In the genomic region with DNA sequence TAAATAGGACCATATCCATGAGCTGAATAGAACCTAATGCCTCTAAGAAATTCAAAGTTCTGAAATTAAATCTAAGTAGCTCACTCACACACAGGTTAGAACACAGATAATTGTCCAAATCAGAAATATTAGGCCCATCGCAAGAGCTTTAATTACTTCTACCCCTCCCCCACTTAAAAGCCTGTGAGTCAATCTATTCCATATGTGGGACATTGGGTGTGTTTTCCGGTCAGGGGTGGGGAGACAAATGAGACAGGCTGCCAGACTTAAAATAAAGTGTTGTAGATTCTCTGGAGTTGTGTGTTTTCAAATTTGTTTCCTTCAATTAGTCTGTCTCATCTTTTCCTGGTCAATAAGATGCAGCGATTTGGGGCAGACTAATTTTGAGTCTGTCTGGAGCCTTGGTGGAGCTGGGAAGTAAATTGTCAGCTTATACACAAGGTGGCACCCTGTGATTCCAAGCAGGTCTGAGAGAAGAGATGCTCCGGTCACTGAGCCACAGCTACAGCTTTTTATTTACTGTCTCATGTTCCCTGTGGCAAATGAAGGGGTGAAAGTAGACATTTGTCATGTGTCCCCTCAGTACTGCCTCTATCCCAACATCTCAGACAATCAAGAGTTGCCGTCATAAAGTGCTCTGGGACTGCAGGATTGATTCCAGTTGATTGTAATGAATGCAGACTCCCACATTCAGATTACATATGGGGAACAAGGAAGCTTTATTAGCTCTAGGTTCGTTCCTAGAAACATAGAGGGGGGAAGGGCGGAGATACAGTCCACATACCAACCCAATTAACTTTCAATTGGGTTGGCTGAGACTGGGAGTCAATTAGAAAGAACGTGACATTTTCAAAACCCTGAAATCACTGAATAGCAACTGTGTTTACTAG, we compare ENCODE assay signal across 10 mouse cellular contexts. TPM values are rescaled to one million over a fixed set of nuclear protein-coding genes. Genes with fewer than 3 reads are reported as not detected.
DNase-seq lines count a peak whose midpoint lies in the region; ATAC-seq and TF ChIP-seq lines count a peak whose summit lies in the region.
"Had no signal": no experiment of that assay in that cellular context is flagged by ENCODE, and none has a peak within 500 bp of the region (broad histone marks: within the 10 kb centered on the region; RNA-seq: fewer than 3 reads in every experiment).

No protein-coding gene starts in this region.

- ATAC-seq in heart, postnatal 0 days (ENCODE audit: insufficient read depth, low read depth) = no peak
- no peak for ATAC-seq in neural tube, embryonic 15.5 days (ENCODE audit: low FRiP score)
- ATAC-seq in embryonic facial prominence, embryonic 12.5 days (ENCODE audit: insufficient number of reproducible peaks, insufficient read depth, low FRiP score, low TSS enrichment) = no peak

- H3K4me3 ChIP-seq in heart, postnatal 0 days (ENCODE audit: low read depth, low read length) = no peak overlapping the region
- no peak overlapping the region for H3K4me3 ChIP-seq in neural tube, embryonic 15.5 days (replicated peaks)
- no peak overlapping the region for H3K4me3 ChIP-seq in embryonic facial prominence, embryonic 12.5 days
- H3K4me3 ChIP-seq: stomach, embryonic 15.5 days had no signal

- H3K36me3 ChIP-seq in heart, postnatal 0 days (replicated peaks; ENCODE audit: control insufficient read depth, insufficient read depth, low read length) = no peaks in the 10 kb centered on the region
- H3K36me3 ChIP-seq in neural tube, embryonic 15.5 days = no peaks in the 10 kb centered on the region
- H3K36me3 ChIP-seq in embryonic facial prominence, embryonic 12.5 days = no peaks in the 10 kb centered on the region
- H3K36me3 ChIP-seq: stomach, embryonic 15.5 days had no signal

- TF ChIP-seq CTCF in heart, postnatal 0 days (IDR thresholded peaks at IDR 0.05; ENCODE audit: low read depth) = peak; percentile 31

- 55% methylated on average over 8 of the region's 8 CpGs for WGBS in heart, postnatal 0 days
- 37% methylated on average over 8 of the region's 8 CpGs for WGBS in neural tube, embryonic 15.5 days
- WGBS in embryonic facial prominence, embryonic 12.5 days = 16% methylated on average over 8 of the region's 8 CpGs

- no peak overlapping the region for H3K9ac ChIP-seq in heart, postnatal 0 days (replicated peaks; ENCODE audit: low read depth, low read length)
- no peak overlapping the region for H3K9ac ChIP-seq in neural tube, embryonic 15.5 days (replicated peaks)
- no peak overlapping the region for H3K9ac ChIP-seq in embryonic facial prominence, embryonic 12.5 days
- H3K9ac ChIP-seq: stomach, embryonic 15.5 days had no signal

- no peak for TF ChIP-seq EP300 in heart, postnatal 0 days (IDR thresholded peaks at IDR 0.05; ENCODE audit: low read depth)

- no peaks in the 10 kb centered on the region for H3K27me3 ChIP-seq in heart, postnatal 0 days (ENCODE audit: control insufficient read depth, insufficient read depth, low read length)
- H3K27me3 ChIP-seq in neural tube, embryonic 15.5 days (replicated peaks) = no peaks in the 10 kb centered on the region
- H3K27me3 ChIP-seq in embryonic facial prominence, embryonic 12.5 days = no peaks in the 10 kb centered on the region
- H3K27me3 ChIP-seq: stomach, embryonic 15.5 days had no signal

- no peaks in the 10 kb centered on the region for H3K4me1 ChIP-seq in heart, postnatal 0 days (ENCODE audit: control insufficient read depth, insufficient read depth)
- peaks cover 8% of the 10 kb centered on the region for H3K4me1 ChIP-seq in neural tube, embryonic 15.5 days
- peaks cover 8% of the 10 kb centered on the region for H3K4me1 ChIP-seq in embryonic facial prominence, embryonic 12.5 days
- H3K4me1 ChIP-seq: stomach, embryonic 15.5 days had no signal

- no peak overlapping the region for H3K27ac ChIP-seq in heart, postnatal 0 days (ENCODE audit: low read depth)
- H3K27ac ChIP-seq in neural tube, embryonic 15.5 days (replicated peaks) = no peak overlapping the region
- no peak overlapping the region for H3K27ac ChIP-seq in embryonic facial prominence, embryonic 12.5 days
- H3K27ac ChIP-seq: stomach, embryonic 15.5 days had no signal

- H3K9me3 ChIP-seq in heart, postnatal 0 days (replicated peaks; ENCODE audit: control insufficient read depth, low read length) = no peaks in the 10 kb centered on the region
- no peaks in the 10 kb centered on the region for H3K9me3 ChIP-seq in neural tube, embryonic 15.5 days (replicated peaks)
- no peaks in the 10 kb centered on the region for H3K9me3 ChIP-seq in embryonic facial prominence, embryonic 12.5 days
- H3K9me3 ChIP-seq: stomach, embryonic 15.5 days had no signal

- H3K4me2 ChIP-seq in heart, postnatal 0 days (ENCODE audit: low read depth, low read length) = no peak overlapping the region
- no peak overlapping the region for H3K4me2 ChIP-seq in neural tube, embryonic 15.5 days
- H3K4me2 ChIP-seq in embryonic facial prominence, embryonic 12.5 days (replicated peaks) = peak overlapping the region; percentile 27; the same call in 1 of the 2 replicates
- H3K4me2 ChIP-seq: stomach, embryonic 15.5 days had no signal

- no peak for DNase-seq in heart, postnatal 0 days (ENCODE audit: low spot score)
- no peak for DNase-seq in heart, postnatal 4 days
- DNase-seq in neural tube, embryonic 10.5 days (ENCODE audit: extremely low spot score, low spot score) = peak; percentile 38
- peak; percentile 42 for DNase-seq in retina, postnatal 1 day
- DNase-seq in adrenal gland, postnatal 10 days = no peak
- no peak for DNase-seq in heart, adult 11 months
- DNase-seq: heart, adult 18-20 months had no signal

RNA-seq across cellular contexts. Expression of gene Epc2, which starts 3.5 kb away (rescaled TPM):
- 7.1 and 15.9 TPM in 2 replicates for total RNA-seq in heart, postnatal 0 days (2014; rRNA removed; ENCODE audit: low replicate concordance)
- polyA plus RNA-seq in heart, postnatal 0 days (2015; fragmentation: Nextera tagmentation; extraction: Ambion mirVana) = 3.2 and 3.3 TPM in 2 replicates
- total RNA-seq in heart, postnatal 4 days (2021) = 10 to 100 TPM; 23.6 to 24.6 TPM
- 8.5 and 9.4 TPM in 2 replicates for polyA plus RNA-seq in neural tube, embryonic 15.5 days (2015; fragmentation: Nextera tagmentation; extraction: Ambion mirVana)
- polyA plus RNA-seq in embryonic facial prominence, embryonic 12.5 days (2016; fragmentation: Nextera tagmentation; extraction: Ambion mirVana) = 9.9 and 10.6 TPM in 2 replicates
- 10 to 100 TPM; 21.4 to 24.4 TPM for total RNA-seq in adrenal gland, postnatal 10 days (2021)

Comparison
In these comparisons a context has a peak if more than half of its experiments do, and no peak if none do; other contexts are left out.
1. DNase-seq: peak in neural tube, embryonic 10.5 days (single experiment) and retina, postnatal 1 day (single experiment); none in heart, postnatal 0 days (single experiment), heart, postnatal 4 days (single experiment), adrenal gland, postnatal 10 days (single experiment) and heart, adult 11 months (single experiment).